Comparison of ENCODE assay signal across 11 mouse cellular contexts in genomic region chr11:120520967-120521540, GRCm38 (mm10). TPM values are rescaled to one million over a fixed set of nuclear protein-coding genes. Genes with fewer than 3 reads are reported as not detected.
DNase-seq lines count a peak whose midpoint lies in the region; ATAC-seq and TF ChIP-seq lines count a peak whose summit lies in the region.
"Had no signal": no experiment of that assay in that cellular context is flagged by ENCODE, and none has a peak within 500 bp of the region (broad histone marks: within the 10 kb centered on the region; RNA-seq: fewer than 3 reads in every experiment).

No protein-coding gene starts in this region.

- H3K4me1 ChIP-seq in stomach, embryonic 14.5 days (ENCODE audit: control insufficient read depth, insufficient read depth, low read length): 0 out of 2 replicates have a peak, but pooled peaks cover 11% of the 10 kb centered on the region
- H3K4me1 ChIP-seq in kidney, adult 2 months (ENCODE audit: control insufficient read depth, insufficient read depth, low read length): no peaks in the 10 kb centered on the region
- H3K4me1 ChIP-seq: forebrain, embryonic 15.5 days had no signal

- DNase-seq in layer of hippocampus, postnatal 14 days (ENCODE audit: low spot score in 2 of 2): peak; percentile 39 to 41
- no peak for DNase-seq in layer of hippocampus, adult 11-12 months (ENCODE audit: low spot score)
- DNase-seq in cerebellum, postnatal 36 days: peak; percentile 81 to 86
- DNase-seq in heart, postnatal 14 days: peak; percentile 57 to 79
- DNase-seq in kidney, adult 9 months: no peak
- no peak for DNase-seq in thymus, postnatal 0 days (ENCODE audit: low spot score)
- no peak for DNase-seq in kidney, adult 2 months
- DNase-seq: kidney, postnatal 14 days had no signal

- H3K4me3 ChIP-seq in stomach, embryonic 14.5 days (ENCODE audit: low read depth, low read length): no peak overlapping the region
- no peak overlapping the region for H3K4me3 ChIP-seq in kidney, adult 2 months (ENCODE audit: insufficient read depth, low read depth, low read length)
- H3K4me3 ChIP-seq: forebrain, embryonic 15.5 days had no signal

- intact Hi-C loops in heart, postnatal 14 days (cut with DNase I): loop anchor here (2.0 kb wide), 1 partner anchor 28 kb away; the partner anchor contains the start of gene Mcrip1

- H3K9me3 ChIP-seq in stomach, embryonic 14.5 days (ENCODE audit: control insufficient read depth, low read depth, low read length): no peaks in the 10 kb centered on the region
- H3K9me3 ChIP-seq: forebrain, embryonic 15.5 days had no signal

- H3K27me3 ChIP-seq in stomach, embryonic 14.5 days (ENCODE audit: control insufficient read depth, insufficient read depth, low read length): no peaks in the 10 kb centered on the region
- no peaks in the 10 kb centered on the region for H3K27me3 ChIP-seq in kidney, adult 2 months (replicated peaks; ENCODE audit: control insufficient read depth, insufficient read depth, low read length)
- H3K27me3 ChIP-seq: CH12.LX; forebrain, embryonic 15.5 days had no signal

- no peak overlapping the region for H3K9ac ChIP-seq in stomach, embryonic 14.5 days (replicated peaks; ENCODE audit: low read depth, low read length)
- H3K9ac ChIP-seq: forebrain, embryonic 15.5 days had no signal

- TF ChIP-seq CTCF in kidney, adult 2 months (conservative IDR thresholded peaks at IDR 0.05; ENCODE audit: insufficient read depth, insufficient read length, low read depth, low read length): no peak

- TF ChIP-seq POLR2A in kidney, adult 2 months (IDR thresholded peaks at IDR 0.05; ENCODE audit: low read depth, low read length): no peak

- H3K4me2 ChIP-seq in stomach, embryonic 14.5 days (replicated peaks; ENCODE audit: low read depth, low read length): no peak overlapping the region
- H3K4me2 ChIP-seq: forebrain, embryonic 15.5 days had no signal

- WGBS in stomach, embryonic 14.5 days: 67% methylated on average over 5 of the region's 5 CpGs
- WGBS in kidney, adult 2 months: 80% methylated on average over 5 of the region's 5 CpGs

- H3K27ac ChIP-seq in stomach, embryonic 14.5 days (ENCODE audit: low read length): peak overlapping the region; percentile 33; the same call in 1 of the 2 replicates
- no peak overlapping the region for H3K27ac ChIP-seq in kidney, adult 2 months (ENCODE audit: insufficient read depth, low read depth, low read length)
- H3K27ac ChIP-seq: forebrain, embryonic 15.5 days had no signal

- no peak; the same call in 1 of the 2 replicates for ATAC-seq in stomach, embryonic 14.5 days (ENCODE audit: insufficient number of reproducible peaks, insufficient read depth, low FRiP score, low read depth)
- ATAC-seq: forebrain, embryonic 15.5 days had no signal

- no peaks in the 10 kb centered on the region for H3K36me3 ChIP-seq in stomach, embryonic 14.5 days (ENCODE audit: control insufficient read depth, insufficient read depth, low read length)
- no peaks in the 10 kb centered on the region for H3K36me3 ChIP-seq in kidney, adult 2 months (ENCODE audit: control insufficient read depth, insufficient read depth, low read length)
- H3K36me3 ChIP-seq: forebrain, embryonic 15.5 days had no signal

RNA-seq across cellular contexts. Expression of gene Gcgr, which starts 9.4 kb away (rescaled TPM):
- under 1 TPM; 0.28 to 0.36 TPM for total RNA-seq in layer of hippocampus, postnatal 14 days (2021)
- 1 to 10 TPM; 1.7 to 2.4 TPM for total RNA-seq in heart, postnatal 14 days (2021)
- polyA plus RNA-seq in stomach, embryonic 14.5 days (2014; fragmentation: Nextera tagmentation; extraction: Ambion mirVana): 1.2 and 1.9 TPM in 2 replicates
- polyA plus RNA-seq in thymus, postnatal 0 days (2015; fragmentation: Nextera tagmentation; extraction: Ambion mirVana): 0.14 and 0.18 TPM in 2 replicates
- 52.8 and 77.3 TPM in 2 replicates for polyA plus RNA-seq in kidney, adult 2 months (2012; rRNA removed)

RNA-seq across cellular contexts. Expression of gene Mcrip1, which starts 28.5 kb away (rescaled TPM):
- 10 to 100 TPM; 86.1 to 89.0 TPM for total RNA-seq in layer of hippocampus, postnatal 14 days (2021)
- total RNA-seq in heart, postnatal 14 days (2021): 10 to 100 TPM; 53.5 to 58.1 TPM
- 229 and 239 TPM in 2 replicates for polyA plus RNA-seq in stomach, embryonic 14.5 days (2014; fragmentation: Nextera tagmentation; extraction: Ambion mirVana)
- polyA plus RNA-seq in thymus, postnatal 0 days (2015; fragmentation: Nextera tagmentation; extraction: Ambion mirVana): 179 and 196 TPM in 2 replicates
- polyA plus RNA-seq in kidney, adult 2 months (2012; rRNA removed): 129 and 131 TPM in 2 replicates

RNA-seq across cellular contexts. Expression of gene Slc25a10, which starts 29.4 kb away (rescaled TPM):
- 10 to 100 TPM; 25.6 to 27.2 TPM for total RNA-seq in layer of hippocampus, postnatal 14 days (2021)
- 10 to 100 TPM; 14.1 to 15.9 TPM for total RNA-seq in heart, postnatal 14 days (2021)
- 66.5 and 75.1 TPM in 2 replicates for polyA plus RNA-seq in stomach, embryonic 14.5 days (2014; fragmentation: Nextera tagmentation; extraction: Ambion mirVana)
- 28.6 and 29.4 TPM in 2 replicates for polyA plus RNA-seq in thymus, postnatal 0 days (2015; fragmentation: Nextera tagmentation; extraction: Ambion mirVana)
- 751 and 939 TPM in 2 replicates for polyA plus RNA-seq in kidney, adult 2 months (2012; rRNA removed)

RNA-seq across cellular contexts. Expression of gene Ppp1r27, which starts 29.9 kb away (rescaled TPM):
- total RNA-seq in layer of hippocampus, postnatal 14 days (2021): not detected
- under 1 TPM in 1 of 2 experiments, not detected in 1; 0.39 TPM for total RNA-seq in heart, postnatal 14 days (2021)
- not detected in 2 replicates for polyA plus RNA-seq in stomach, embryonic 14.5 days (2014; fragmentation: Nextera tagmentation; extraction: Ambion mirVana)
- 13.7 and 17.1 TPM in 2 replicates for polyA plus RNA-seq in thymus, postnatal 0 days (2015; fragmentation: Nextera tagmentation; extraction: Ambion mirVana)
- 9.5 TPM in 1 of 2 replicates, not detected in the other for polyA plus RNA-seq in kidney, adult 2 months (2012; rRNA removed)
- total RNA-seq: CH12.LX had no signal

RNA-seq across cellular contexts. Expression of gene Mrpl12, which starts 36.6 kb away (rescaled TPM):
- 10 to 100 TPM; 71.3 to 73.5 TPM for total RNA-seq in layer of hippocampus, postnatal 14 days (2021)
- 100 to 1,000 TPM; 222 to 244 TPM for total RNA-seq in heart, postnatal 14 days (2021)
- polyA plus RNA-seq in stomach, embryonic 14.5 days (2014; fragmentation: Nextera tagmentation; extraction: Ambion mirVana): 150 and 153 TPM in 2 replicates
- 133 and 148 TPM in 2 replicates for polyA plus RNA-seq in thymus, postnatal 0 days (2015; fragmentation: Nextera tagmentation; extraction: Ambion mirVana)
- polyA plus RNA-seq in kidney, adult 2 months (2012; rRNA removed): 282 and 300 TPM in 2 replicates

Comparison
In these comparisons a context has a peak if more than half of its experiments do, and no peak if none do; other contexts are left out.
1. DNase-seq: peak in layer of hippocampus, postnatal 14 days (2 of 2), cerebellum, postnatal 36 days (2 of 2) and heart, postnatal 14 days (2 of 2); none in layer of hippocampus, adult 11-12 months (single experiment), kidney, adult 9 months (single experiment), thymus, postnatal 0 days (single experiment) and kidney, adult 2 months (single experiment).
2. RNA of gene Gcgr, which starts 9.4 kb away (polyA plus RNA-seq): 52.8 to 77.3 TPM in kidney, adult 2 months; 1.2 to 1.9 TPM in stomach, embryonic 14.5 days and 0.14 to 0.18 TPM in thymus, postnatal 0 days; every median in the first group is over 10 times any median in the second.